Mouse (Mus musculus) ovary, postnatal 36 days (tissue): ENCODE data around the gene Mctp1.

Experiments
- DNase-seq: peaks from one replicate; pipeline ENCODE4 v3.0.0; 2022; ENCODE audit warnings: low spot score, mixed read lengths

Gene Mctp1

DNA sequence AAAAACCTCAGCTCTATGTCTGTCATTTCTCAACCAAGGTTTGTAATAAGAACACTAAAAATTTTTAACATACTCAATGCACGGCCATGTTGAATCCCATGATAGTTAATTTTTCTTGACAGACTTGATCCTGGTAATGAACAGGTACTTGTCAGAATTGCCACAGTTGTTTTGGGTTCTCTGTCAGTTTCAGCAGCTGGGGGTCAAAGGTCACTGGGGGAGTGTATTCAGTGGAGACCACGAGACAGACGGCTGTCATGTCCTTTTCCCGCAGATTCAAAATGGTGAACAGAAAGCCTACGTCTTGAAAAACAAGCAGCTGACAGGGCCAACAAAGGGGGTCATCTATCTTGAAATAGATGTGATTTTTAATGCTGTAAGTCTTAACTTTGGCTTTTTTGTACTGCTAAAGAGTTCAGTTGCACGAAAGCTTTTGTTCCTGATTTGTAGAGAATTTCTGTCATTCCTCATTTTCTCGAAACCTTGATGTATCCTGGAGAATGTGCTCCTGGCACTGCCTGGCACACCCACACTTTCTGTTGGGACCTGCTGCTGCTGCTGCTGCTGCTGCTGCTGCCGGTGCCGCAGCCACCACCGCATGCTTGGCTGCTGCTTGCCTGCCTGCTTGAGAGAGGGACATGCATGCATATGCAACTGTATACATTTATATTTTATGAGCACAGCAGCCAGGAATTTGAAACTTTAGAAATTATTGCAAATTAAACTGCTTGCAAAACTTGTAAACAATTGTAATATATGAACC lies 440.8 kb downstream of the Mctp1 start:
- DNase-seq: no peak

DNA sequence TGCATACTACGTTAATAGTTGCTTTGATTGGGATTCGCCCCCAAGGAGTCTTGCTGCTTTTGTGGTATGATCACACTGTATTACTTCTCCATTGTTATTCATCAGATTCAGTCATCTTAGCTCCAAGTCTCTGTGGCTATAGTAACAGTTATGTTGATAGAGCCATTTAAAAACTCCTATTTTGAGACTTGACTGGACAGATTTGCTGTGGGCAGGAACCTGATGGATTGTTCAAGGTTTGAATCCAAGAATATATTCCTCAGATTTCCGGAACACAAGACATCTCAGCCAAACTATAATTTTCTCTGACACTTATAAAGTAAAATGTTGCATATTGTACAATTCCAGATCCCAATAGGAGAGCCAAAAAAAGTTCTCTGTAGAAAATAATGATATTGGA lies 443.4 kb downstream of the Mctp1 start:
- no peak for DNase-seq

DNA sequence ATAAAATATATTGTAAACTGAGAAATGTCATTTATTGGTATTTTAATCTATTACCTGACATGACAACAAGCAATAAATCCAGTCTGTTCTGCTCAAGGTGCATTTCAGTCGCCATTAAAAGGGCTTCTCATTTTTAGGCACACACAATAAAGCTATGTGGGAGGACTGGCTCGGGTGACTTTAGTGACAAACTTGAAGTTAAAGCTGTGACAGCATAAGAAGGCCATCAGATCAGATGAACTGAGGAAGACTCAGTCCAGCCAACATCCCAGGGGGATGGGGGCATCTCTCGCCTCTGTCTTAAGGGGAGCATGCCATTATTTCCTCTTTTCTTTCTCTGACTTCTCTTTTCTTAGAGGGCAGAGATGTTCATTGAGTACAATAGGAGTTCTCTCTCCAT lies 453.7 kb downstream of the Mctp1 start:
- no peak for DNase-seq

DNA sequence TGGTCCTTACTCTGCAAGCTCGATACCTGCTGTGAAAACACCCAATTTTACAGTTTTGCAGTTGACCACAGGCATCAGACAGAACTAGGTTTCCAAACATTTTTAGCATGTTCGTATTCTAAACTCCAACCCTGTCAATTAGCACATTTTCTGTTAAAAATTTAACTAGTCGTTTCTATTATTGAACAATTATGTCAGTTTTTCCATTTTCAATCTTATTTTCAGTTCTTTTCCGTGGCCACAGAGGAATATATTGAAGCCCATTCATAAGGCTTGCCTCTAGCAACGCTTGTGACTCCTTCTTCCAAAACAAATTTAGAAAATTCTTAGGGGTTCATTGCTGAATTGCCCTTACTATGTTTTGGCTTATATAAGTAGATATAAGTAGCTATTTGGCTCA lies 456.4 kb downstream of the Mctp1 start:
- DNase-seq: no peak

DNA sequence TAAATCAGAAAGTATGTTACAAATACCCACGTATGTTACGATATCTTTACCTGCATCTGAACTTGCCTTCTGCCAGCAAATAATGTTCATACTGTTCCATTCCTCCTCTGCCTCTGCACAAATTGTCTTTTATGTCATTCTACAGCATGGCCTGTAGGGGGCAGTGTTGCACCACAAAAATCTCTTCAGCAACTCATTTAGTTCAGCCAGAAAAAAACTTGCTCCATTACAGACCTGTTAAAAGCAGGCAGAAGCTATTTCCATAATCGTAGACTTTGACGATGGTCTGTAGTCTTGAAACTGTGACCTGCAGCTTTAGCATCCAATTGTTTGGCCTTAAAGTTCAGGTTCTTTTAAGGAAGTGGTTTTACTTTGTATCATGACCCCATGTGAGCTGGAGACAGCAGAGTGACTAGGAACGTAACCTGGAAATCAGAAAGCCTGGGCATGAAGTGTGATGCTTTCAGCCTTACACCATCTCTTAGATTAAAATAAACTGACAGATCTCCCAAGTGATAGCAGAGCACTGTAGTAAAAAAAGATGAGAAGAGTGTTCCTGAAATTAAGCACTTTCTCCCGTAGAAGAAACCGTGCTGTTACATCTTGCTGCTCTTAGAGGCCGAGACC lies 460.4 kb downstream of the Mctp1 start:
- peak; percentile 46 for DNase-seq

DNA sequence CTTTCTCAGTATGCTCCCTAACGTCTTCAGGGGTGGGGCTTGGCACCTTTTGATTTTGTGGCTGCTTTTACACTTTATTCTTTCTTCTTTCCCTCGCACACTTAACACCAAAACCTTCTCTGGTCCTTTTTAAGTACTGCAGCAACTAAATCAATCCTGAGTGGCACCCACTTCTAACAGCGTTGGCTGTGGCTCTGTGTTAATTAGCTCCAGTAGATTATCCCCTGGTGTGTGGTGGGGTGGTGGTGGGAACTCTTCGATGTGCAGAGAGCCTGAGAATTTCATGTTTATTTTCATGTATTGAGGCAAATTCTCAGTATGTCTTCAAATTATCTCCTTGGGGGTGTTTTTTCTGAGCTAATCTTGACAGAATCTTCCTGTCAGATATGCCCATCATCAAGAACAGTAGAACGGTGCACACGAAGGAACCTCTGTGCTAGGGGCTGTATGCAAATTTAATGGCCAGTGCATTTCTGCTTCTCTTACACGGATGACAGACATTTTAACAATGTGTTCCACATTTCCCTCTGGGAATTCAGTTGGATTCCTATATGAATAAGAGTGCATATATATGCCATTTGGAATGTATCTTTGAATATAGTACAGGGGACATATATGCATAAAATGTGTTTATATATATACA lies 466.2 kb downstream of the Mctp1 start:
- no peak for DNase-seq

DNA sequence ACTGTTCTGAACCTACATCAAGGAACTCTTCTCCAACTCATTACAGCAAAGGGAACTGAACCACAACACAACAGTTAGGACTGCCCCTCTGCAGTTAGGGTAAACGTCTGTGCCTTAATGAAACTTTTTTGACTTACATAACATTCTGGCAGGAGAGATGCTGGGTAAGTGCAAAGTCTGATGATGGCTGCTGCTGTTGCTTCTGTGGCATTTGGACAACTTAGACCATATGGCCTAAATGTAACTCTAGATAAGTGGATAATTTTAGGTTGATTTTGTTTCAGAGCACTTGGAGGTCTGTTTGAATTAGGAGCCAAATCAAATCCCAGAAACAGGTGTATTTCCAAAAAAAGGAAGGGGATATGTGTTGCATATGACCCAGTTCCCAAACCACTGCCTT lies 470.0 kb downstream of the Mctp1 start:
- no peak for DNase-seq

DNA sequence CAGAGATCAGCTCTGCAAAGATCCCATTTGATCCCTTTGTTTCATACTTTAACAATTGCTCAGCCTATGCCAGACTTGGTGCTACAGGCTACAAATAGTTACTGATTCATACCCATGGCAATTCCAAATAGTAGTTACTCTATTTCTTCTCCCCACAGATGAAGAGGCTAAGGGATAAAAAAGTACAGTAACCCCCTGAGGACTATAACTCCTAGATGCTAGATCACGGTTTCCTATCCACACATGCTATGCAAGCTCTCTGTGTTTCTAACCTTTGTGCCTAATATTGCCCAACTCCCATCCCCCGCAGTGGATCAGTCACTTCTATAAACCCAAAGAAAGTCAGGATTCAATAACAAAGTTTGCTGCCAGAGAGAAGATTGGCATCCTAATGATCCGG lies 470.7 kb downstream of the Mctp1 start:
- no peak for DNase-seq

DNA sequence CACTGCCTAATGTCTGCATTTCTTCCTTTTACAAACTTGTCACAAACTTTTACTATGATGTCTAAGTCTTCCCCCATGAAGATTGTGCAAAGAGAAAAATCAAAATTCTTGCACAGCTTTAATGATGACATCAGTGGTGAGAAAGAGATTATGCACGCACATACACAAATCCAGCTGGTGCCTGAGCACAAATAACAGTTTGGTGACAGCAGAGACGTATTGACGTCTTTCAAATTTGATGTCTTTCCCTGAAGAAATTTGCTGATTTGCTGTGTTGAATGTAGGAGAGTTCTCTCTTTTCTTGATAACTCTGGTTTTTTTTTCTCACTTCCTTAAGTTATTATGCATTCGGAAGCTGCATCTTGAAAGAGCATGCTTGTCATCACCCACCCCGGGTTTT lies 472.7 kb downstream of the Mctp1 start:
- no peak for DNase-seq

DNA sequence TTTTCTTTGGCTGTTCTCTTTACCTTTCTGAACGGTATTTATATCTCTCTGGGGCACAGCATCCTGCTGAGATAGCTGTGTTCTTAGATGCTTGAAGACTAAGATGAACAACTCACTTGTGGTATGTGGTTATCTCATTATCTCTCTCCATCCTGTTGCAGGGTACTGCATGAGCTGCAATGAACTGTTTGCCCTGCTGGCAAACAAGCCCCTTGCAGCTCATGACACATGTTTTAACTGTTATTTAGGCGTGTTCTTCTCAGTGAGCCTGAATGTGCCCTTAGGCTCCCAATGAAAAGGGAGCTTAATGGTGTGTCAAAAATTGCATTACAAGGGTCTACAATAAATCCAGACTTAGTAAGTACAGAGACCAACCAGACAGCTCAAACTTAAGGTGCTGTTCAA lies 473.7 kb downstream of the Mctp1 start:
- DNase-seq: no peak

DNA sequence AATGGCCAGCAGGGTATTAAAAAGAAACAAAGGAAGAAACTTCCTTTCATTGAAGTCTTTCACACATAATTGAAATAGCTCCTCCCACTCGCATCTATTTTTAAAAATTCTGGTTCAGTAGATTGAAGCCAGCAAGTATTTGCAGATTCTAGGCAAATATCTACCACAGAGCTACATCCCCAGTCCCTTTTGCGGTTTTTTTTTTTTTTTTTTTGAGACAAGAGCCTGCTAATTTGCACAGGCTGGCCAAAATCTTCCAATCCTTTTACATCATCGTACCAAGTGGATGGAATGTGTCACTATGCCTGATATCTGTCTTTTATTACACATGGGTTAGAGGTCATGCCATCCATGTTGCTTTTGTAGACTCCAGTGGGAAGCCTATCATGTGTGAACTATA lies 486.0 kb downstream of the Mctp1 start:
- DNase-seq: no peak

DNA sequence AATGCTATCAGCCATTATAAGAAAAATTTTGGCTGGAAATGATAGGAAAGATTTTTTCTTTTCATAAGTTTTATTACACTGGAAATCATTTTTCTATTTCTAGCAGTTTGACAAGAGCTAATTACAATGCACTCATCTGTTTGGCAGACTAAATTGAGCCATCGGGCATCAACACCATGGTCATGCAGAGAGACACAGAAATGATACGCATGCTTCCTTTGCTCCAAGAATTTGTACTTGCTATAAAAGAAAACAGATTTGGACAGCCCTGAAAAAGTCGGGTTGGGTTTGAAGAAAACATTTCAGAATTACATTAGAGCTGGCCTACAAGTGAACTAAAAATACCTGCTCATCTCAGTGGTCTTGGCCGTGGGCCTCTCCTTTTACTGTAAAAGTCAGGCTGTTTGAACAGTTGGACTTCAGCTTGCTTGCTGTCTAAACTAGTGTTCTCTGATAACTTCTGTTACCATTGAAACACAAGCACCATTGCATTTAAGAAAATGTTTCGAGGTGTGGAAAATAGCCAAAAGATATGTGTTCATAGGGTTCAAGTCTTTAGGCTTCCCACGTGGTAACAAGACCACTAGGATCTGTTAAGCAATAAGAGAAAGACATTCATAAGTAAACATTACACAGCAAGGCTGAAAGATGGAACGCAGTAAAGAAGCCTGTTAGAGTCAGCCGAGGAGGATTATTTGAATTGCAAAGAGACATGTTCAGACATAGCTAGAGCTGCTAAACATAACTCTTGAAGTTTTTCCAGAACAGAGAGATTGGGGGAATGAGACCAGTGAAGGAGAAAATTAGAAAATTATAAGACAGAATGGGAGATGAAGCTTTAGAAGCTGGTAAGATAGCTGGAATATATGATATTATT lies 493.8 kb downstream of the Mctp1 start:
- DNase-seq: no peak

DNA sequence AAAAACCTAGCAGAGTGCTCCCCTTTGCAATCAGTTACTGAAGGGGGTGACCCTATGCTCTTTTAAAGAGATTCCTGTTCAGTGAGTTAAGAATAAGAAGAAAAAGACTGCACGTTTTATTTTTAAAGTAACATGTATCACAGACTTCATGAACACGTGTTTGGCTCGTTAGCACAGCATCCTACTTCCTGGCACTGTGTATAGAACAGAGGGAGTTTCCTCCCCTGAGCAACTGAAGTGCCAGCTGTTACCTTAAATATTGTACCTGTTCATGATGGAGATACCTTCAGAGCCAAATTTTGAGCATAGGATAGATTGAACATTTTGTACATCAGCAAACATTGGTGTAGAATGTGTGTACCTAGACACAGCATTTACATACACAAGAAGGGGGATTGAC lies 494.7 kb downstream of the Mctp1 start:
- DNase-seq: no peak

DNA sequence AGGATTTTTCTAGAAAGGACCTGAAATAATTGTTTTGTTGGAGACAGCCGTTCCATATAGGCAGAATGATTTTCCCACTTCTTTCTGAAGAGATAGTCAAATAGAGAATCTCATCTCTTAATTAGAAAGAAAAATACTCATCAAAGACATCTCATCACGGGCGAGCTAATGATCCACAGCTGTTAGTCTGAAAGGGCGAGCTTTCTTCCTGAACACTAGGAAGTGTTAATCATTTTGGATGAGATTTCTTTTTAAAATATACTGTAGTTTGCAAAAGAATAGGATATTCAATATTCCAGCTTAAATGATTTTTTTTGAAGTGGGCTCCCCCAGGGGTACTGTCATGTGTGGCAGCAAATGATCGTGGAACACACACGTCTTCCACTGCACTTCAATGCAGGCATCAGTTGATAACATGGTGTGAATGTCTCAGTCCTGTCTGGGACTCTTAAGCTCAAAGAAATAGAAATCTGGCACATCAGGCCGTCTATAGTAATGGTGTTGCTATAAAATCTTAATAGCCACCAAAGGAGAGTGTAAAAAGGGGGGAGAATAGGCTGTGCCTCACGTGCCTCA lies 500.3 kb downstream of the Mctp1 start:
- no peak for DNase-seq

DNA sequence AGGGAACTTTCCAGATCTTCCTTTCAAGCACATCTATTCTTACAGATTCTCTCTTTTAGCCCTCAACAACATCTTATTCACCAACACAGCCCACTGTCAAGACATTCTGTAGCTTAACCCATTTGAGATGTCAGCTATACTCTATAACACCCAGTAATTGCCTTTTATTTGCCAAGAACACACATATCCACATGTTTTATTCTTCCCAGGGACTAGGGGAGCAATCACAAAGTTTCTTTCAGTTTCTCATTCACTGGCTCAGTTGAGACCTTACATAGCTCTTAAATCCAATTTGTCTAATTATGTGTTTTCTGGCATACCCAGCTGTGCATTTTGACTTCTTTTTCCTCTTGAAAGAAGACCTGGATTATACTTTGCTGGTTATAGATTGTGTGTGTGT lies 508.7 kb downstream of the Mctp1 start:
- DNase-seq: no peak

DNA sequence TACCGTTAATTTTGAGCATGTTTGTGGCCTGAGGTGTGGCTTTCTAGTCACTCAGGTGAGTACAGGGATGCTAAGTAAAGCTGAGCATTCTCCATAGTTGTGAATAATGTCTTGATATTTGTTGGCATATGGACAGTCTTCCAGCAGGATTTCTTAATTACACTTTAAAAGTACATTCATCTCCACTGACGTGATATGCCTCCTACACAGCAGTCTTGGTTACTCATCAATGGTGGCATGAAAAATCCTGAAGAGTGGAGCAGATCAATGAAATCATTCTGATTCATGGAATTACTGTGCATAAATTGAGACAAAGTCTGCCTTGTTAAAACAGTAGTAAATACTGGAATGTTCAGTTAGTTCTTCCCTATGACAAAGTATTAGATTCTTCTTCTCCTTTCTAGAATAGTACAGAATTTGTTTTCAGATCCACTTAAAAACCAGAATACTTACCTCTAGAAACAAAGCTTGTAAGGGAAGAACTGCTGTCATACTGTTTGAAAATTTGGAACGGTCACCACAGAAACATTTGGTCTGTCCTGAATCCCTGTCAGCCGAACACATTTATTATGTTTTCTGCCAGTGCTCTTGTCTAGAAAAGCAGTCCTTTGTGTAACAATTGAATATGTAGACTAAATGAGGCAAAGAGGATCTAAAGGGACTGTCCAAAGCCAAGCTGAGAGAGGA lies 511.6 kb downstream of the Mctp1 start:
- no peak for DNase-seq

DNA sequence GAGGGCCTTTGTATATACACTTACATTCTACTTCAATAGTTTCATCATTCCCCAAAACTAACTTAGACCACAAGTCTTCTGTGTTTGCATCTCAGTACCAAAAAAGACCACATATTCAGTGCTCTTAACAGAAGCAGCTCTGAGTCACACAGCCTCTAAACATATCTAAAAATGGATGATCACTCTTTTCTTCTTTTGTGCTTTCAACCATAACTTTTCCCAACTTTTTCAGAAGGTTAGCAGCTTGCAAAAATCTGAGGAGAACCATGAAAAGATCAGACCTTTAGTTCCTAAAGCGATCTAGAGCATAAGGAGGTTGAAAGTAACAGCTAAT lies 512.1 kb downstream of the Mctp1 start:
- DNase-seq: no peak

DNA sequence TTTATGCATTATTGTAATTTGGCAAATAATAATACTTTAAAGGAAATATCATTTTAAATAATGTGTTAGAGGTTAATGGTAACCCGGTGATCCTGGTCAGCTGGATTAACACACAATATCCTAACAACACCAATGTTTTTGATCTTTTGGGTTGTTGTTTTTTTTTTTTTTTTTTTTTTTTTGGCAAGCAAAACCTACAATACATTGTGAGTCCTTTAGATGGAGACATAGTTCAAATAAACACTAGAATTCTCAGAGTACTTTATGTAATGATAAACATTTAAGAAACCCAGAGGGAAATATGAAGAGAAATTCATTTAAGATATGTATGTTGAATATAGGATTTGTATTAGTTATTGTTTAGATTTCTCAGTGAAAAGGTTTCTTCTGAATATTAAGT lies 534.0 kb downstream of the Mctp1 start:
- no peak for DNase-seq

DNA sequence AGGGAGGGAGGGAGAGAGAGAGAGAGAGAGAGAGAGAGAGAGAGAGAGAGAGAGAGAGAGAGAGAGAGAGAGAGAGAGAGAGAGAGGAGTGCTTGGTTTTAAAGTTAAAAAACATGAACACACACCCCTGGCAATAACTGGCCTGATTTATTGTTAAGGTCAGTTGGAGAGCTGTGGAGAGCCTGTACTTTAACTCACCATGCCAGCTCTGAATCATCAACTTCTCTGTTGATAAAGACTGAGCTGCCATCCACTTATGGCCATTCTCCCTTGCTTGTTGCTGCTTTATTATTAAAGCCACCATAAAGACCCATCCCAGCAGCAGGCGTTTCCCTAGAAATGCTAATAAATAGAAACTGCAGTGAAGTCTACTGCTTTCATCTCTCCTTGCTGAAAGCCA lies 542.5 kb downstream of the Mctp1 start:
- DNase-seq: no peak

DNA sequence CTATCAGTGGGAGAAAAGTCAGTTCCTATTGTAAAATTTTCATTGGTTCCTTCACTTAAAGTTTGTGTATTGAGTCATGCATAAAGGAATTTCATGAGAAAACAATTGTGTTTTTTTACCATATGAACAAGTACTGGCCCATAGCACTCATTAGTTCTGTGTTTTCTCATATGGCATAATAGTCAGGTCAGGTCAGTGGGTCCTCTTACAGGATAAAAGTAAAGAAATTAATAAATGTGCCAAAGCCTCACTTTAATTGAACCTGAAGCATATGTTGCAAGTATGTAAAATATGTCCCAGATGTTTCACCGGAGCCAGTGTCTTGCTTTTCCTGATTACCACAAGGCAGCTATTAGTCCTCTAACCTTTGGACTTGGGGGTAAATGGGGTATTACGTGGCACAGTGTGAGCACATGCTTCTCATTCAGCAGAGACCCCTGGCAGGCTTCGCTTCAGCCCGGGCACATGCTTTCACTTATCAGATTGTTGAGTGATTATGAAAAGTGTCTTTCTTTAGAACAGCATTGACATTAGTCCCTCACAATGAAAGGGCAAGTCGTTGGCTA lies 543.6 kb downstream of the Mctp1 start:
- no peak for DNase-seq

DNA sequence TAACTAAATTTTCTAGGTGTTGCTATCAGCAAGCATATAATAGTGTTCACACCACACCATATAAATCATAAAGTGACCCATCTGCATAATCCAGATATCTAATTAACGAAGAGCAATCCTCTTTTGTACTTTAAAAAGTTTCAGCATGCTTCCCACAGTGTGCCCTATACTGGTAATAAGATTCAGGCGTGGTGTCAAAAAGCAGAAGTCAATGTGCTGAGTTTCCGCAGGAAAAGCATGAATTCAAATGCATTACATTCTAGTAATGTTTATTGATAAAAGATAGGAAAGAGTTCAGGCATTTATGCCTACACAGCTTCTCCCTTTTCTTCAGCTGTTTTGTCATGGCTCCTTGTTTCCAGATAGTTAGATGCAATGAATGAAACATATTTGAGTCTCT lies 544.8 kb downstream of the Mctp1 start:
- no peak for DNase-seq
